Comparison of ENCODE assay signal across 41 mouse cellular contexts in the genomic region with DNA sequence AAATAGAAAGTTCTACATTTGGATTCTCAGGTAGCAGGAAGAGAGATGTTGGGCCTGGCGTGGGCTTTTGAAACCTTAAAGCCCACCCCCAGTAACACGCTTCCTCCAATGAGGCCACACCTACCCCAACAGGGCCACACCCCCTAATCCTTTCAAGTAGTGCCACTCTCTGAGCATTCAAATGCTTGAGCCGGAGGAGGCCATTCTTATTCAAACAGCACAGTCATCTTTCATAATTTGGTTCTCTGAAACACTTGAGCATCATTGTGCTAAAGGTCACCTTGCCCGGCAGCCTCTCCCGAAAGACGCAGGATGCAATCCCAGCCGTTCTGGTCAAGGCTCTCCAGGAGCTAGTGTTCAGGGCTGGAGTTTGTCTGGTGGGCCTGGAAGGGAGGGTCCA. TPM values are rescaled to one million over a fixed set of nuclear protein-coding genes. Genes with fewer than 3 reads are reported as not detected.
"Had no signal": no experiment of that assay in that cellular context is flagged by ENCODE, and none has a peak within 500 bp of the region (broad histone marks: within the 10 kb centered on the region; RNA-seq: fewer than 3 reads in every experiment).

No protein-coding gene starts in this region.

- H3K27me3 ChIP-seq: heart, embryonic 13.5 days; heart, embryonic 15.5 days; hindbrain, embryonic 13.5 days; intestine, embryonic 15.5 days; kidney, embryonic 15.5 days; limb, embryonic 12.5 days; liver, embryonic 13.5 days; liver, embryonic 15.5 days had no signal

- H3K27ac ChIP-seq: gastrocnemius, adult 2 months; heart, embryonic 10.5 days; heart, embryonic 13.5 days; heart, embryonic 15.5 days; hindbrain, embryonic 13.5 days; intestine, embryonic 15.5 days; kidney, embryonic 15.5 days; kidney, postnatal 0 days; limb, embryonic 10.5 days; limb, embryonic 12.5 days; liver, embryonic 13.5 days; liver, embryonic 15.5 days had no signal

- H3K4me3 ChIP-seq: gastrocnemius, adult 2 months; heart, embryonic 10.5 days; heart, embryonic 13.5 days; heart, embryonic 15.5 days; hindbrain, embryonic 13.5 days; intestine, embryonic 15.5 days; kidney, embryonic 15.5 days; limb, embryonic 10.5 days; limb, embryonic 12.5 days; liver, embryonic 13.5 days; liver, embryonic 15.5 days had no signal

- H3K4me2 ChIP-seq: heart, embryonic 13.5 days; heart, embryonic 15.5 days; hindbrain, embryonic 13.5 days; intestine, embryonic 15.5 days; kidney, embryonic 15.5 days; limb, embryonic 12.5 days; liver, embryonic 11.5 days; liver, embryonic 13.5 days; liver, embryonic 15.5 days had no signal

- DNase-seq: gastrocnemius, adult 2 months; gastrocnemius, postnatal 10 days; gastrocnemius, postnatal 25 days; heart, adult 18-20 months; heart, postnatal 14 days; heart, postnatal 36 days; kidney, adult 18-20 months; kidney, adult 9 months; kidney, postnatal 14 days; kidney, postnatal 36 days; layer of hippocampus, postnatal 36 days; liver; liver, embryonic 13.5 days had no signal

- H3K4me1 ChIP-seq: heart, embryonic 10.5 days; heart, embryonic 13.5 days; heart, embryonic 15.5 days; hindbrain, embryonic 13.5 days; intestine, embryonic 15.5 days; kidney, embryonic 15.5 days; limb, embryonic 10.5 days; limb, embryonic 12.5 days; liver, embryonic 13.5 days; liver, embryonic 15.5 days had no signal

- H3K36me3 ChIP-seq: heart, embryonic 10.5 days; heart, embryonic 13.5 days; heart, embryonic 15.5 days; hindbrain, embryonic 13.5 days; intestine, embryonic 15.5 days; kidney, embryonic 15.5 days; limb, embryonic 10.5 days; limb, embryonic 12.5 days; liver, embryonic 13.5 days; liver, embryonic 15.5 days had no signal

- ATAC-seq: hindbrain, embryonic 16.5 days; inflammation-experienced regulatory T-cells, adult 6 months; intestine, embryonic 15.5 days; intestine, postnatal 0 days had no signal

- H3K9ac ChIP-seq: heart, embryonic 13.5 days; heart, embryonic 15.5 days; hindbrain, embryonic 13.5 days; intestine, embryonic 15.5 days; kidney, embryonic 15.5 days; limb, embryonic 12.5 days; liver, embryonic 13.5 days; liver, embryonic 15.5 days had no signal

- H3K9me3 ChIP-seq: heart, embryonic 10.5 days; heart, embryonic 13.5 days; heart, embryonic 15.5 days; hindbrain, embryonic 13.5 days; intestine, embryonic 15.5 days; kidney, embryonic 15.5 days; limb, embryonic 10.5 days; limb, embryonic 12.5 days; liver, embryonic 13.5 days; liver, embryonic 15.5 days had no signal

RNA-seq across cellular contexts. Expression of gene Iqcf5, which starts 19.9 kb away (rescaled TPM):
- total RNA-seq: gastrocnemius, adult 2 months; gastrocnemius, postnatal 10 days; gastrocnemius, postnatal 25 days; gastrocnemius, postnatal 4 days; granulocyte monocyte progenitor cell, adult 5-6 weeks; heart, adult 18-20 months; heart, adult 8-10 months; heart, postnatal 14 days; heart, postnatal 36 days; hematopoietic stem cell, adult 5-6 weeks; layer of hippocampus, adult 18-20 months; layer of hippocampus, adult 8-10 months; layer of hippocampus, postnatal 36 days had no signal
- polyA plus RNA-seq: frontal cortex, adult 2 months; heart, embryonic 10.5 days; heart, embryonic 13.5 days; heart, embryonic 15.5 days; heart, postnatal 0 days; hindbrain, embryonic 11.5 days; hindbrain, embryonic 13.5 days; hindbrain, embryonic 16.5 days; inflammation-experienced regulatory T-cells, adult 6 months; intestine, embryonic 15.5 days; intestine, postnatal 0 days; kidney, embryonic 15.5 days; kidney, postnatal 0 days; large intestine, adult 2 months; limb, embryonic 10.5 days; limb, embryonic 12.5 days; limb, embryonic 14.5 days; liver, embryonic 11.5 days; liver, embryonic 13.5 days; liver, embryonic 15.5 days had no signal

RNA-seq across cellular contexts. Expression of gene Iqcf3, which starts 27.1 kb away (rescaled TPM):
- total RNA-seq: gastrocnemius, adult 2 months; gastrocnemius, postnatal 10 days; gastrocnemius, postnatal 25 days; gastrocnemius, postnatal 4 days; granulocyte monocyte progenitor cell, adult 5-6 weeks; heart, adult 18-20 months; heart, adult 8-10 months; heart, postnatal 14 days; heart, postnatal 36 days; hematopoietic stem cell, adult 5-6 weeks; layer of hippocampus, adult 18-20 months; layer of hippocampus, adult 8-10 months; layer of hippocampus, postnatal 14 days; layer of hippocampus, postnatal 36 days; left cerebral cortex, postnatal 14 days; left cerebral cortex, postnatal 36 days had no signal
- polyA plus RNA-seq: frontal cortex, adult 2 months; heart, embryonic 10.5 days; heart, embryonic 13.5 days; heart, embryonic 15.5 days; heart, postnatal 0 days; hindbrain, embryonic 11.5 days; hindbrain, embryonic 13.5 days; hindbrain, embryonic 16.5 days; inflammation-experienced regulatory T-cells, adult 6 months; intestine, embryonic 15.5 days; intestine, postnatal 0 days; kidney, embryonic 15.5 days; kidney, postnatal 0 days; large intestine, adult 2 months; limb, embryonic 10.5 days; limb, embryonic 12.5 days; limb, embryonic 14.5 days; liver, embryonic 11.5 days; liver, embryonic 13.5 days; liver, embryonic 15.5 days had no signal

RNA-seq across cellular contexts. Expression of gene Iqcf1, which starts 34.5 kb away (rescaled TPM):
- total RNA-seq: gastrocnemius, adult 2 months; gastrocnemius, postnatal 10 days; gastrocnemius, postnatal 25 days; gastrocnemius, postnatal 4 days; granulocyte monocyte progenitor cell, adult 5-6 weeks; heart, adult 18-20 months; heart, adult 8-10 months; heart, postnatal 14 days; heart, postnatal 36 days; hematopoietic stem cell, adult 5-6 weeks; layer of hippocampus, adult 18-20 months; layer of hippocampus, adult 8-10 months; layer of hippocampus, postnatal 14 days; layer of hippocampus, postnatal 36 days; left cerebral cortex, postnatal 14 days; left cerebral cortex, postnatal 36 days had no signal
- polyA plus RNA-seq: frontal cortex, adult 2 months; heart, embryonic 10.5 days; heart, embryonic 13.5 days; heart, embryonic 15.5 days; heart, postnatal 0 days; hindbrain, embryonic 11.5 days; hindbrain, embryonic 13.5 days; hindbrain, embryonic 16.5 days; inflammation-experienced regulatory T-cells, adult 6 months; intestine, embryonic 15.5 days; intestine, postnatal 0 days; kidney, embryonic 15.5 days; kidney, postnatal 0 days; large intestine, adult 2 months; limb, embryonic 10.5 days; limb, embryonic 12.5 days; limb, embryonic 14.5 days; liver, embryonic 11.5 days; liver, embryonic 13.5 days; liver, embryonic 15.5 days had no signal

RNA-seq across cellular contexts. Expression of gene Iqcf4, which starts 36.5 kb away (rescaled TPM):
- total RNA-seq: gastrocnemius, adult 2 months; gastrocnemius, postnatal 10 days; gastrocnemius, postnatal 25 days; gastrocnemius, postnatal 4 days; granulocyte monocyte progenitor cell, adult 5-6 weeks; heart, adult 18-20 months; heart, adult 8-10 months; heart, postnatal 14 days; heart, postnatal 36 days; hematopoietic stem cell, adult 5-6 weeks; layer of hippocampus, adult 18-20 months; layer of hippocampus, adult 8-10 months; layer of hippocampus, postnatal 14 days; layer of hippocampus, postnatal 36 days; left cerebral cortex, postnatal 14 days; left cerebral cortex, postnatal 36 days had no signal
- polyA plus RNA-seq: frontal cortex, adult 2 months; heart, embryonic 10.5 days; heart, embryonic 13.5 days; heart, embryonic 15.5 days; heart, postnatal 0 days; hindbrain, embryonic 11.5 days; hindbrain, embryonic 13.5 days; hindbrain, embryonic 16.5 days; inflammation-experienced regulatory T-cells, adult 6 months; intestine, embryonic 15.5 days; intestine, postnatal 0 days; kidney, embryonic 15.5 days; kidney, postnatal 0 days; large intestine, adult 2 months; limb, embryonic 10.5 days; limb, embryonic 12.5 days; limb, embryonic 14.5 days; liver, embryonic 11.5 days; liver, embryonic 13.5 days; liver, embryonic 15.5 days had no signal
